8 mouse cellular contexts compared by ENCODE assay signal in the genomic region with DNA sequence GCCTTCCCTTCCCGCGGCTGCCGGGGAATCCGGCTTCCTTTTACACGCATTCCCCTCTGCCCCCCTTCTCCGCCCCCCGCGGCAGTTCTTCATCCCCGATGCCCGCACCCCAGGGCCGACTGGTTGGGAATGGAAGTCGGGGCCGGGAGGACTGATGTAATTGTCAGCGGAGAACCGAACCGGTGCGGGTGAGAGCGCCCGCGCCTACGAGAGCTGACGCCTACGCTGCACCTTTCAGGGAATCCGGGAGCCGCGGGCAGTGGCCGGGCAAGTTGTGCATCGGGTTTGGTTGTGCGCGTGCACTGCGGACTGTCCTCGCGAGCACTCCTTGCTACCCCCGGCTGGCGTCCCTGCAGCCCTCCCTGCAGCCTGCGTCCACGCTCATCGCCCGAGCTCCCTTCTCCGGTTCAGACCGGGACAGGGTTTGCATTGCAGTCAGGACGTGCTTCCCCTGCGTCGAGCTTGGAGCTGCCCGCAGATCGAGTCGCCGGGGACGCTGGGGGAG. TPM values are rescaled to one million over a fixed set of nuclear protein-coding genes. Genes with fewer than 3 reads are reported as not detected.
A peak's percentile ranks its signal among the peaks of the same experiment; 100 is the strongest.
DNase-seq lines count a peak whose midpoint lies in the region; ATAC-seq and TF ChIP-seq lines count a peak whose summit lies in the region.

No protein-coding gene starts in this region.

- peak; percentile 5; the same call in 1 of the 2 replicates for TF ChIP-seq CTCF in kidney, postnatal 0 days (IDR thresholded peaks at IDR 0.05; ENCODE audit: low read depth)
- TF ChIP-seq CTCF in liver, adult 2 months (IDR thresholded peaks at IDR 0.05; ENCODE audit: low read depth, low read length) = no peak

- 0 out of 2 replicates have a peak overlapping the region, but pooled peaks have one; percentile 6 for H3K27ac ChIP-seq in forebrain, embryonic 11.5 days (ENCODE audit: low read depth, low read length)
- H3K27ac ChIP-seq in heart, embryonic 14.5 days (replicated peaks in 1 of 2; ENCODE audit: control insufficient read depth in 1 of 2, insufficient read depth in 1 of 2, low read depth in 2 of 2, low read length in 2 of 2) = no peak overlapping the region
- H3K27ac ChIP-seq in kidney, postnatal 0 days = peak overlapping the region; percentile 60
- H3K27ac ChIP-seq in liver, adult 2 months (replicated peaks; ENCODE audit: insufficient read depth, low read depth, low read length) = no peak overlapping the region

- H3K79me2 ChIP-seq in liver, adult 2 months (ENCODE audit: control insufficient read depth, insufficient read depth, low read length) = no peaks in the 10 kb centered on the region

- no peaks in the 10 kb centered on the region for H3K36me3 ChIP-seq in forebrain, embryonic 11.5 days (ENCODE audit: control insufficient read depth, insufficient read depth, low read length)
- H3K36me3 ChIP-seq in heart, embryonic 14.5 days (ENCODE audit: control insufficient read depth, insufficient read depth, low read length) = no peaks in the 10 kb centered on the region
- H3K36me3 ChIP-seq in kidney, postnatal 0 days (ENCODE audit: insufficient read depth, low read length) = no peaks in the 10 kb centered on the region
- H3K36me3 ChIP-seq in liver, adult 2 months (ENCODE audit: control insufficient read depth, insufficient read depth, low read length) = no peaks in the 10 kb centered on the region

- peak; percentile 14 to 18 for DNase-seq in CD8-positive naive resting alpha-beta T cell, adult 2 months (ENCODE audit: low read depth in 2 of 2, low spot score in 2 of 2)
- DNase-seq in brain, adult 2 months (ENCODE audit: low read depth, low spot score) = peak; percentile 92
- peak; percentile 85 for DNase-seq in forebrain, embryonic 11.5 days (ENCODE audit: low spot score)
- DNase-seq in kidney, postnatal 0 days (ENCODE audit: low spot score) = peak; percentile 70
- DNase-seq in liver, adult 2 months (ENCODE audit: extremely low read depth, low read depth, low spot score) = peak; percentile 6
- DNase-seq in neural tube, embryonic 10.5 days (ENCODE audit: extremely low spot score, low spot score) = peak; percentile 80
- DNase-seq in thymus, postnatal 36 days = peak; percentile 5 to 10

- H3K27me3 ChIP-seq in forebrain, embryonic 11.5 days (ENCODE audit: control insufficient read depth, insufficient read depth, low read length) = peaks cover 8% of the 10 kb centered on the region; the same call in 1 of the 2 replicates
- peaks cover 13% of the 10 kb centered on the region for H3K27me3 ChIP-seq in heart, embryonic 14.5 days (ENCODE audit: control insufficient read depth, insufficient read depth, low read length)
- H3K27me3 ChIP-seq in kidney, postnatal 0 days (ENCODE audit: insufficient read depth, low read length) = 0 out of 2 replicates have a peak, but pooled peaks cover 4% of the 10 kb centered on the region
- H3K27me3 ChIP-seq in liver, adult 2 months (ENCODE audit: control insufficient read depth, insufficient read depth, low read length) = peaks cover 14% of the 10 kb centered on the region

- H3K4me1 ChIP-seq in forebrain, embryonic 11.5 days (replicated peaks; ENCODE audit: control insufficient read depth, insufficient read depth, low read length) = no peaks in the 10 kb centered on the region
- H3K4me1 ChIP-seq in heart, embryonic 14.5 days (ENCODE audit: control insufficient read depth in 2 of 2, insufficient read depth in 2 of 2, low read length in 2 of 2) = peaks cover 2 to 6% of the 10 kb centered on the region in 2 experiments; a peak in 3 of 4 replicates
- H3K4me1 ChIP-seq in kidney, postnatal 0 days (replicated peaks; ENCODE audit: insufficient read depth, low read length) = 0 out of 2 replicates have a peak, but pooled peaks cover 4% of the 10 kb centered on the region
- H3K4me1 ChIP-seq in liver, adult 2 months (ENCODE audit: control insufficient read depth, insufficient read depth, low read length) = peaks cover 8% of the 10 kb centered on the region

- peak overlapping the region; percentile 77 for H3K9ac ChIP-seq in forebrain, embryonic 11.5 days (ENCODE audit: low read length)
- H3K9ac ChIP-seq in heart, embryonic 14.5 days (ENCODE audit: low read length) = peak overlapping the region; percentile 79
- H3K9ac ChIP-seq in kidney, postnatal 0 days (ENCODE audit: low read depth, low read length) = peak overlapping the region; percentile 84
- H3K9ac ChIP-seq in liver, adult 2 months (ENCODE audit: low read depth, low read length) = peak overlapping the region; percentile 49

- TF ChIP-seq POLR2A in liver, adult 2 months (IDR thresholded peaks at IDR 0.05; ENCODE audit: extremely low read depth, insufficient read depth, low read length) = no peak

- peak; percentile 70 for ATAC-seq in forebrain, embryonic 11.5 days (replicated peaks; ENCODE audit: low FRiP score)
- ATAC-seq in heart, embryonic 14.5 days (ENCODE audit: insufficient number of reproducible peaks, insufficient read depth, low FRiP score, low read depth) = peak; percentile 40
- ATAC-seq in kidney, postnatal 0 days (replicated peaks; ENCODE audit: low FRiP score, low read depth) = peak; percentile 71

- H3K9me3 ChIP-seq in forebrain, embryonic 11.5 days (ENCODE audit: control insufficient read depth, low read length) = no peaks in the 10 kb centered on the region
- H3K9me3 ChIP-seq in heart, embryonic 14.5 days (ENCODE audit: control insufficient read depth, low read length) = no peaks in the 10 kb centered on the region
- no peaks in the 10 kb centered on the region for H3K9me3 ChIP-seq in kidney, postnatal 0 days (replicated peaks; ENCODE audit: low read length)

- peak overlapping the region; percentile 79 for H3K4me3 ChIP-seq in forebrain, embryonic 11.5 days (ENCODE audit: low read depth, low read length)
- H3K4me3 ChIP-seq in heart, embryonic 14.5 days (ENCODE audit: control insufficient read depth in 1 of 2, insufficient read depth in 1 of 2, low read depth in 1 of 2, low read length in 2 of 2) = peak overlapping the region; percentile 71 to 82
- H3K4me3 ChIP-seq in kidney, postnatal 0 days (replicated peaks; ENCODE audit: low read depth, low read length) = peak overlapping the region; percentile 79
- peak overlapping the region; percentile 87 for H3K4me3 ChIP-seq in liver, adult 2 months (ENCODE audit: insufficient read depth, low read depth, low read length)

- H3K4me2 ChIP-seq in forebrain, embryonic 11.5 days (ENCODE audit: low read depth, low read length, severe bottlenecking) = peak overlapping the region; percentile 87
- H3K4me2 ChIP-seq in heart, embryonic 14.5 days (ENCODE audit: low read length) = peak overlapping the region; percentile 78
- H3K4me2 ChIP-seq in kidney, postnatal 0 days (ENCODE audit: low read length) = peak overlapping the region; percentile 68

- 0% methylated on average over 48 of the region's 49 CpGs for WGBS in forebrain, embryonic 11.5 days
- WGBS in heart, embryonic 14.5 days = under 1% methylated on average over 48 of the region's 49 CpGs
- WGBS in kidney, postnatal 0 days = 0% methylated on average over 45 of the region's 49 CpGs
- WGBS in liver, adult 2 months = under 1% methylated on average over 49 of the region's 49 CpGs

RNA-seq across cellular contexts. Expression of gene Osbpl6, which starts 0.7 kb away (rescaled TPM):
- 10.5 and 13.8 TPM in 2 replicates for polyA plus RNA-seq in forebrain, embryonic 11.5 days (2014; fragmentation: Nextera tagmentation; extraction: Ambion mirVana)
- polyA plus RNA-seq in heart, embryonic 14.5 days (2014; fragmentation: Nextera tagmentation; extraction: Ambion mirVana) = 3.5 and 5.9 TPM in 2 replicates
- 19.4 and 20.5 TPM in 2 replicates for polyA plus RNA-seq in kidney, postnatal 0 days (2015; fragmentation: Nextera tagmentation; extraction: Ambion mirVana)
- 0.09 and 0.27 TPM in 2 replicates for total RNA-seq in liver, adult 2 months (2014; rRNA removed)
- 0.12 and 0.44 TPM in 2 replicates for polyA plus RNA-seq in liver, adult 2 months (2012; rRNA removed)

RNA-seq across cellular contexts. Expression of gene Rbm45, which starts 37.2 kb away (rescaled TPM):
- 17.2 and 19.0 TPM in 2 replicates for polyA plus RNA-seq in forebrain, embryonic 11.5 days (2014; fragmentation: Nextera tagmentation; extraction: Ambion mirVana)
- 12.4 and 14.9 TPM in 2 replicates for polyA plus RNA-seq in heart, embryonic 14.5 days (2014; fragmentation: Nextera tagmentation; extraction: Ambion mirVana)
- 19.0 and 19.4 TPM in 2 replicates for polyA plus RNA-seq in kidney, postnatal 0 days (2015; fragmentation: Nextera tagmentation; extraction: Ambion mirVana)
- 10.0 and 12.3 TPM in 2 replicates for total RNA-seq in liver, adult 2 months (2014; rRNA removed)
- polyA plus RNA-seq in liver, adult 2 months (2012; rRNA removed) = 4.8 and 5.2 TPM in 2 replicates

RNA-seq across cellular contexts. Expression of gene Cyct, which starts 46.7 kb away (rescaled TPM):
- polyA plus RNA-seq in forebrain, embryonic 11.5 days (2014; fragmentation: Nextera tagmentation; extraction: Ambion mirVana) = not detected in 2 replicates
- polyA plus RNA-seq in heart, embryonic 14.5 days (2014; fragmentation: Nextera tagmentation; extraction: Ambion mirVana) = not detected in 2 replicates
- 0.18 TPM in 1 of 2 replicates, not detected in the other for polyA plus RNA-seq in kidney, postnatal 0 days (2015; fragmentation: Nextera tagmentation; extraction: Ambion mirVana)
- not detected in 2 replicates for total RNA-seq in liver, adult 2 months (2014; rRNA removed)
- not detected in 2 replicates for polyA plus RNA-seq in liver, adult 2 months (2012; rRNA removed)

Comparison
In these comparisons a context has a peak if more than half of its experiments do, and no peak if none do; other contexts are left out.
1. DNase-seq: peak in every context shown above with its lines; median percentile 92 in brain, adult 2 months; 85 in forebrain, embryonic 11.5 days; 80 in neural tube, embryonic 10.5 days; 70 in kidney, postnatal 0 days; 16 in CD8-positive naive resting alpha-beta T cell, adult 2 months; 8 in thymus, postnatal 36 days; 6 in liver, adult 2 months.
2. H3K27ac ChIP-seq: peak in forebrain, embryonic 11.5 days (single experiment) and kidney, postnatal 0 days (single experiment); none in heart, embryonic 14.5 days (0 of 2) and liver, adult 2 months (single experiment).
3. Peak in every context shown above with its lines, with median percentiles within 50 percentile points of each other: ATAC-seq, H3K4me2 ChIP-seq, H3K4me3 ChIP-seq and H3K9ac ChIP-seq.